In genomic region chr3:88827231-88827630, GRCm38 (mm10) we compare ENCODE assay signal across 28 mouse cellular contexts.
"Had no signal": no experiment of that assay in that cellular context is flagged by ENCODE, and none has a peak within 500 bp of the region (broad histone marks: within the 10 kb centered on the region; RNA-seq: fewer than 3 reads in every experiment).

No protein-coding gene starts in this region.

- H3K27ac ChIP-seq: limb, embryonic 10.5 days; limb, embryonic 12.5 days; limb, embryonic 13.5 days; limb, embryonic 15.5 days; liver, embryonic 12.5 days; liver, embryonic 13.5 days; liver, embryonic 14.5 days; liver, embryonic 15.5 days; lung, embryonic 15.5 days; macrophage; midbrain, embryonic 10.5 days; midbrain, embryonic 12.5 days; midbrain, embryonic 13.5 days; midbrain, embryonic 15.5 days; neural tube, embryonic 12.5 days had no signal

- H3K9me3 ChIP-seq: limb, embryonic 10.5 days; limb, embryonic 12.5 days; limb, embryonic 13.5 days; limb, embryonic 15.5 days; liver, embryonic 12.5 days; liver, embryonic 13.5 days; liver, embryonic 15.5 days; lung, embryonic 15.5 days; megakaryocyte, embryonic 14.5 days; midbrain, embryonic 10.5 days; midbrain, embryonic 12.5 days; midbrain, embryonic 13.5 days; midbrain, embryonic 15.5 days; neural tube, embryonic 12.5 days had no signal

- H3K4me1 ChIP-seq: limb, embryonic 13.5 days; midbrain, embryonic 12.5 days; midbrain, embryonic 15.5 days; neural tube, embryonic 12.5 days had no signal

- H3K36me3 ChIP-seq: midbrain, embryonic 15.5 days had no signal

- H3K4me3 ChIP-seq: limb, embryonic 10.5 days; limb, embryonic 12.5 days; limb, embryonic 13.5 days; limb, embryonic 15.5 days; liver, embryonic 12.5 days; liver, embryonic 13.5 days; liver, embryonic 15.5 days; lung, embryonic 15.5 days; megakaryocyte, embryonic 14.5 days; midbrain, embryonic 10.5 days; midbrain, embryonic 12.5 days; midbrain, embryonic 13.5 days; midbrain, embryonic 15.5 days; myocyte; neural tube, embryonic 12.5 days had no signal

- H3K9ac ChIP-seq: limb, embryonic 12.5 days; limb, embryonic 13.5 days; limb, embryonic 15.5 days; liver, embryonic 12.5 days; liver, embryonic 13.5 days; liver, embryonic 14.5 days; liver, embryonic 15.5 days; liver, postnatal 0 days; lung, embryonic 14.5 days; lung, embryonic 15.5 days; midbrain, embryonic 12.5 days; midbrain, embryonic 13.5 days; midbrain, embryonic 15.5 days; neural tube, embryonic 12.5 days had no signal

- H3K27me3 ChIP-seq: limb, embryonic 12.5 days; limb, embryonic 13.5 days; limb, embryonic 15.5 days; liver, embryonic 12.5 days; liver, embryonic 13.5 days; liver, embryonic 15.5 days; lung, embryonic 15.5 days; megakaryocyte, embryonic 14.5 days; midbrain, embryonic 12.5 days; midbrain, embryonic 13.5 days; midbrain, embryonic 15.5 days; neural tube, embryonic 12.5 days had no signal

- DNase-seq: left cerebral cortex, postnatal 4 days; liver; liver, embryonic 13.5 days; liver, postnatal 0 days; lung, adult 18-20 months; lung, adult 2 months; lung, embryonic 14.5 days; lung, postnatal 10 days; lung, postnatal 14 days; lung, postnatal 36 days; lung, postnatal 4 days; midbrain, embryonic 14.5 days had no signal
